Mouse (Mus musculus) Muller cell, postnatal 12 days (primary cell): ENCODE measurements at regions not wholly inside any gene's neighbourhood (a gene's known extent, or its start where the extent isn't known, plus 50 kb on each side); places are given as distances from the start of the nearest gene placed in this dataset.

Source experiments
- DNase-seq: peaks from one replicate; pipeline ENCODE4 v3.0.0-alpha.2; 2015; ENCODE audit errors: inconsistent ontology term

- no peak for DNase-seq
Measured at GRCm38 (mm10) chr10:124945257-124945656, 444.0 kb downstream of the Slc16a7 start.

- DNase-seq: no peak
Measured at GRCm38 (mm10) chr10:124942214-124942613, 447.1 kb downstream of the Slc16a7 start.

GRCm38 (mm10) chr10:124927218-124927617 is 462.0 kb downstream of the Slc16a7 start:
- DNase-seq: peak; percentile 29

- no peak for DNase-seq
Measured at GRCm38 (mm10) chr10:124900044-124900443, 489.2 kb downstream of the Slc16a7 start.

- DNase-seq: no peak
Measured at GRCm38 (mm10) chr10:124878525-124878924, 510.7 kb downstream of the Slc16a7 start.

GRCm38 (mm10) chr10:124877706-124878105 is 511.6 kb downstream of the Slc16a7 start:
- DNase-seq: peak; percentile 5

GRCm38 (mm10) chr10:124872211-124872610 is 517.1 kb downstream of the Slc16a7 start:
- no peak for DNase-seq

GRCm38 (mm10) chr10:124842546-124843113 is 546.6 kb downstream of the Slc16a7 start:
- DNase-seq: no peak

- DNase-seq: no peak
Measured at GRCm38 (mm10) chr10:124833930-124834329, 555.3 kb downstream of the Slc16a7 start.

- no peak for DNase-seq
Measured at GRCm38 (mm10) chr10:124803997-124804614, 585.2 kb downstream of the Slc16a7 start.
